ENCODE assay signal across 7 mouse cellular contexts in genomic region chr7:45126147-45126843, GRCm38 (mm10). TPM values are rescaled to one million over a fixed set of nuclear protein-coding genes. Genes with fewer than 3 reads are reported as not detected.
A peak's percentile ranks its signal among the peaks of the same experiment; 100 is the strongest.
DNase-seq lines count a peak whose midpoint lies in the region; ATAC-seq and TF ChIP-seq lines count a peak whose summit lies in the region.

No protein-coding gene starts in this region.

- peak overlapping the region; percentile 83 for H3K27ac ChIP-seq in lung, embryonic 16.5 days (ENCODE audit: low read length)
- peak overlapping the region; percentile 89 for H3K27ac ChIP-seq in forebrain, embryonic 13.5 days
- H3K27ac ChIP-seq in limb, embryonic 15.5 days: peak overlapping the region; percentile 91
- peak overlapping the region; percentile 92; the same call in 1 of the 2 replicates for H3K27ac ChIP-seq in stomach, postnatal 0 days (replicated peaks)

- H3K27me3 ChIP-seq in lung, embryonic 16.5 days (ENCODE audit: control insufficient read depth, insufficient read depth, low read depth, low read length): no peaks in the 10 kb centered on the region
- H3K27me3 ChIP-seq in forebrain, embryonic 13.5 days: no peaks in the 10 kb centered on the region
- H3K27me3 ChIP-seq in limb, embryonic 15.5 days: no peaks in the 10 kb centered on the region
- no peaks in the 10 kb centered on the region for H3K27me3 ChIP-seq in stomach, postnatal 0 days (ENCODE audit: control insufficient read depth, insufficient read depth, low read length)

- 65% methylated on average over 17 of the region's 17 CpGs for WGBS in lung, embryonic 16.5 days
- WGBS in forebrain, embryonic 13.5 days: 76% methylated on average over 17 of the region's 17 CpGs
- WGBS in limb, embryonic 15.5 days: 70% methylated on average over 17 of the region's 17 CpGs
- WGBS in stomach, postnatal 0 days: 62% methylated on average over 17 of the region's 17 CpGs

- peaks cover 46% of the 10 kb centered on the region for H3K4me1 ChIP-seq in lung, embryonic 16.5 days (replicated peaks; ENCODE audit: control insufficient read depth, insufficient read depth, low read length)
- peaks cover 58% of the 10 kb centered on the region for H3K4me1 ChIP-seq in forebrain, embryonic 13.5 days
- H3K4me1 ChIP-seq in limb, embryonic 15.5 days: peaks cover 59% of the 10 kb centered on the region
- H3K4me1 ChIP-seq in stomach, postnatal 0 days (replicated peaks; ENCODE audit: control insufficient read depth, insufficient read depth): 0 out of 2 replicates have a peak, but pooled peaks cover 5% of the 10 kb centered on the region

- peak overlapping the region; percentile 78 for H3K4me3 ChIP-seq in lung, embryonic 16.5 days (ENCODE audit: low read length)
- peak overlapping the region; percentile 82 for H3K4me3 ChIP-seq in forebrain, embryonic 13.5 days
- H3K4me3 ChIP-seq in limb, embryonic 15.5 days: peak overlapping the region; percentile 90
- H3K4me3 ChIP-seq in stomach, postnatal 0 days (ENCODE audit: low read depth, low read length): peak overlapping the region; percentile 99

- no peak for TF ChIP-seq CTCF in stomach, postnatal 0 days (IDR thresholded peaks at IDR 0.05; ENCODE audit: low read depth)

- no peak for TF ChIP-seq EP300 in stomach, postnatal 0 days (optimal IDR thresholded peaks at IDR 0.05)

- H3K36me3 ChIP-seq in lung, embryonic 16.5 days (ENCODE audit: control insufficient read depth, insufficient read depth, low read length): peaks cover 45% of the 10 kb centered on the region
- peaks cover 46% of the 10 kb centered on the region for H3K36me3 ChIP-seq in forebrain, embryonic 13.5 days (ENCODE audit: poor library complexity, severe bottlenecking)
- H3K36me3 ChIP-seq in limb, embryonic 15.5 days: peaks cover 45% of the 10 kb centered on the region
- peaks cover 18% of the 10 kb centered on the region for H3K36me3 ChIP-seq in stomach, postnatal 0 days (ENCODE audit: control insufficient read depth, insufficient read depth, low read length)

- no peak for ATAC-seq in lung, embryonic 16.5 days (ENCODE audit: low read depth)
- no peak for ATAC-seq in forebrain, embryonic 13.5 days
- no peak for ATAC-seq in limb, embryonic 15.5 days (ENCODE audit: insufficient number of reproducible peaks, low FRiP score, low TSS enrichment, low read depth)
- ATAC-seq in stomach, postnatal 0 days (ENCODE audit: low FRiP score, low TSS enrichment): no peak

- peak overlapping the region; percentile 97 for H3K9ac ChIP-seq in lung, embryonic 16.5 days (ENCODE audit: low read length)
- H3K9ac ChIP-seq in forebrain, embryonic 13.5 days: peak overlapping the region; percentile 98
- peak overlapping the region; percentile 96; the same call in 1 of the 2 replicates for H3K9ac ChIP-seq in limb, embryonic 15.5 days
- peak overlapping the region; percentile 98; the same call in 1 of the 2 replicates for H3K9ac ChIP-seq in stomach, postnatal 0 days (ENCODE audit: low read length)

- no peaks in the 10 kb centered on the region for H3K9me3 ChIP-seq in lung, embryonic 16.5 days (ENCODE audit: control insufficient read depth, low read length)
- no peaks in the 10 kb centered on the region for H3K9me3 ChIP-seq in forebrain, embryonic 13.5 days (replicated peaks)
- no peaks in the 10 kb centered on the region for H3K9me3 ChIP-seq in limb, embryonic 15.5 days
- H3K9me3 ChIP-seq in stomach, postnatal 0 days (ENCODE audit: control insufficient read depth, low read length): no peaks in the 10 kb centered on the region

- peak overlapping the region; percentile 96 for H3K4me2 ChIP-seq in lung, embryonic 16.5 days (ENCODE audit: low read depth, low read length)
- peak overlapping the region; percentile 90 for H3K4me2 ChIP-seq in forebrain, embryonic 13.5 days
- peak overlapping the region; percentile 69 for H3K4me2 ChIP-seq in limb, embryonic 15.5 days
- H3K4me2 ChIP-seq in stomach, postnatal 0 days (replicated peaks; ENCODE audit: low read depth): peak overlapping the region; percentile 82; the same call in 1 of the 2 replicates

- no peak for DNase-seq in lung, postnatal 36 days
- no peak for DNase-seq in stomach, postnatal 0 days (ENCODE audit: low spot score)
- no peak for DNase-seq in frontal cortex, postnatal 25 days (ENCODE audit: low spot score in 2 of 2)
- no peak for DNase-seq in ovary, postnatal 36 days (ENCODE audit: low spot score)

RNA-seq across cellular contexts. Expression of gene Rps11, which starts 2.1 kb away (rescaled TPM):
- polyA plus RNA-seq in lung, embryonic 16.5 days (2015; fragmentation: Nextera tagmentation; extraction: Ambion mirVana): 1,430 and 1,443 TPM in 2 replicates
- polyA plus RNA-seq in forebrain, embryonic 13.5 days (2015; fragmentation: Nextera tagmentation; extraction: Ambion mirVana): 1,342 and 1,406 TPM in 2 replicates
- polyA plus RNA-seq in limb, embryonic 15.5 days (2015; fragmentation: Nextera tagmentation; extraction: Ambion mirVana): 1,215 and 1,484 TPM in 2 replicates
- polyA plus RNA-seq in stomach, postnatal 0 days (2015; fragmentation: Nextera tagmentation; extraction: Ambion mirVana): 1,142 and 1,191 TPM in 2 replicates

RNA-seq across cellular contexts. Expression of gene Rpl13a, which starts 2.3 kb away (rescaled TPM):
- polyA plus RNA-seq in lung, embryonic 16.5 days (2015; fragmentation: Nextera tagmentation; extraction: Ambion mirVana): 1,289 and 1,305 TPM in 2 replicates
- polyA plus RNA-seq in forebrain, embryonic 13.5 days (2015; fragmentation: Nextera tagmentation; extraction: Ambion mirVana): 998 and 1,188 TPM in 2 replicates
- 1,220 and 1,390 TPM in 2 replicates for polyA plus RNA-seq in limb, embryonic 15.5 days (2015; fragmentation: Nextera tagmentation; extraction: Ambion mirVana)
- polyA plus RNA-seq in stomach, postnatal 0 days (2015; fragmentation: Nextera tagmentation; extraction: Ambion mirVana): 1,442 and 1,485 TPM in 2 replicates

RNA-seq across cellular contexts. Expression of gene Gm45713, which starts 9.7 kb away (rescaled TPM):
- 0.31 and 0.60 TPM in 2 replicates for polyA plus RNA-seq in lung, embryonic 16.5 days (2015; fragmentation: Nextera tagmentation; extraction: Ambion mirVana)
- 0.13 and 0.31 TPM in 2 replicates for polyA plus RNA-seq in forebrain, embryonic 13.5 days (2015; fragmentation: Nextera tagmentation; extraction: Ambion mirVana)
- 0.65 TPM in 1 of 2 replicates, not detected in the other for polyA plus RNA-seq in limb, embryonic 15.5 days (2015; fragmentation: Nextera tagmentation; extraction: Ambion mirVana)
- polyA plus RNA-seq in stomach, postnatal 0 days (2015; fragmentation: Nextera tagmentation; extraction: Ambion mirVana): 0.17 and 1.1 TPM in 2 replicates

RNA-seq across cellular contexts. Expression of gene Flt3l, which starts 9.9 kb away (rescaled TPM):
- polyA plus RNA-seq in lung, embryonic 16.5 days (2015; fragmentation: Nextera tagmentation; extraction: Ambion mirVana): 2.4 and 3.0 TPM in 2 replicates
- 0.79 and 0.92 TPM in 2 replicates for polyA plus RNA-seq in forebrain, embryonic 13.5 days (2015; fragmentation: Nextera tagmentation; extraction: Ambion mirVana)
- polyA plus RNA-seq in limb, embryonic 15.5 days (2015; fragmentation: Nextera tagmentation; extraction: Ambion mirVana): 2.1 and 2.7 TPM in 2 replicates
- polyA plus RNA-seq in stomach, postnatal 0 days (2015; fragmentation: Nextera tagmentation; extraction: Ambion mirVana): 2.2 and 2.3 TPM in 2 replicates

RNA-seq across cellular contexts. Expression of gene Fcgrt, which starts 22.6 kb away (rescaled TPM):
- 93.7 and 97.1 TPM in 2 replicates for polyA plus RNA-seq in lung, embryonic 16.5 days (2015; fragmentation: Nextera tagmentation; extraction: Ambion mirVana)
- polyA plus RNA-seq in forebrain, embryonic 13.5 days (2015; fragmentation: Nextera tagmentation; extraction: Ambion mirVana): 8.0 and 9.9 TPM in 2 replicates
- polyA plus RNA-seq in limb, embryonic 15.5 days (2015; fragmentation: Nextera tagmentation; extraction: Ambion mirVana): 99.7 and 121 TPM in 2 replicates
- 76.1 and 76.9 TPM in 2 replicates for polyA plus RNA-seq in stomach, postnatal 0 days (2015; fragmentation: Nextera tagmentation; extraction: Ambion mirVana)
